Mouse (Mus musculus) heart, adult 8-10 months (tissue): ENCODE measurements at regions not wholly inside any gene's neighbourhood (a gene's known extent, or its start where the extent isn't known, plus 50 kb on each side); places are given as distances from the start of the nearest gene placed in this dataset.

Source experiments
- DNase-seq: peaks from one replicate; pipeline ENCODE4 v3.0.0; 2022; ENCODE audit warnings: low spot score

GRCm38 (mm10) chr9:73319704-73320307, 206.6 kb downstream of the Rsl24d1 start:
- no peak for DNase-seq

- no peak for DNase-seq
These were observed 217.8 kb downstream of the Rsl24d1 start for GRCm38 (mm10) chr9:73331066-73331465.

DNA sequence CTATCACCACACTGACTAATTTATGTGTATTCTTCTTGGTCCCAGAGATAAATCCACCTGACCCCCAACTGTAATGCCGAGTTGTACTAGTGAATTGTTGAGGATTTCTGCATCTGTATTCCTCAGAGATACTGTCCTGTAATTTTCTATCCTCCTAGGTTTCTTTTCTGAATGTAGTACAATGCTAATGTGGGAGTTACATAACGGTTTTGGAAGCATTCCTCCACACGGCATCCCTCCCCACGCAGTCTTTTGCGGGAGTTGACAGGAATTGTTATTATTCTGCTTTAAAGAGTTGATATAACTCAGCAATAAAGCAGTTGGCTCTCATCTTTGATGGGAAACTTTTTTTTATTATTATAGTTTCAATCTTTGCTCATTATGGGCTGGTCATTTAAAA, 222.8 kb downstream of the Rsl24d1 start:
- no peak for DNase-seq

- peak; percentile 7 for DNase-seq
These were observed 224.0 kb downstream of the Rsl24d1 start for GRCm38 (mm10) chr9:73337045-73337740.

- no peak for DNase-seq
These were observed 242.7 kb downstream of the Rsl24d1 start for GRCm38 (mm10) chr9:73355876-73356275.

DNA sequence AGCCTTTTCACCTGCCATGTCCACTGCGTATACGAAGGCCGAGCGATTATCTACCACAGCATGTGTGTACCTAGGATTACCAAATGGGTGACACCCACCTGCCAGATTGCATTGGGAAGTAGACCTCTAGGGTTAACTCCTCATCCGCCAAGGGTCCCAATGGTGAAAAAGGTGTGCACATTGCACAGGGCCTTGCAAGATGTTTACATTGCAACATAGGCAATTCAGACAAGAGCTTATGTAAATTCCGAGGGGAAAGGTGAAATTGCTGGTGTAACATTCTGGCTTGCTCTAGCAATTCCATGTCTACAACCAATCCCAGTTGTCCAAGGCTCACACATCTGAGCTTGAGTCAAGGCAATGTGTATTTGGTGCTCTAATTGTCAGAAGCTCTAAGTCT, 245.7 kb downstream of the Rsl24d1 start:
- DNase-seq, result no peak

DNA sequence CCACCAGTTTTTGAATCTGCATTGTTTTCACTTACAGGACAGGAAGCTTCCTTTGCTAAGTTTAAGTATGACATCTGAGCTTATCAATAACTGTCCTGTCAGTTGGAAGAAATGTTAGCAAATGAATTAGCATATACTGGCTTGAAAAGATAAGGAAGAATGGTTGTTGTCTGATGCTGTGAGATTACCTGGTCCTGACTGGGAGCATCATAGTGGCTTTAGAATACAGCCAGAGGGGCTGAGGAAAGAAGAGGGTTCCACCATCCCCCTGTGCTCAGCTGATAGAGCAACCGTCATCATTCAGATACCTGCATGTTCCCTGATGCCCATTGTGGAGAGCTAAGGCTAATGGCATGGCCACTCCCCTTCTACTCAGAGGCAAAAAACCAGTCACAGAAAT, 267.5 kb downstream of the Rsl24d1 start:
- no peak for DNase-seq

DNA sequence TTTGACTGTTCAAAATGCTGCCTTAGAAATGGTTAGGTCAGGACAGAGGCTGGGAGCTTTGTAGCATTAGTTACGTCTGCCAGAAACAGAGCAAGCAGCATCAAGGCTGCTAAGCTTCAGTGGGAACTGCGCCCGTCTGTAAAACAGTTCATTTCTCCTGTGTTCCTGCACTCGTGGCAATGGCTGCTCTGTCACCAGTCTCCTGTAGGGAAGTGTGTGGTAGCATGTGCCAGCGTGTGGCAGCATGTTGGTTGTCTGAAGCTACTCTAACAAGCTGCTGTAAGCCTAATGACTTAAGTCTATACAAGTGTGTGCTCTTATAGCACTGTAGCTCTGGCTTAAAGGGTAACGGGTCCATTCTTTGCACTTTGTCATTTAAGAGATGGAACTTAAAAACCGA, 278.8 kb downstream of the Rsl24d1 start:
- DNase-seq, result no peak

- DNase-seq, result no peak
These were observed 300.2 kb downstream of the Rsl24d1 start for GRCm38 (mm10) chr9:73413367-73413930.

DNA sequence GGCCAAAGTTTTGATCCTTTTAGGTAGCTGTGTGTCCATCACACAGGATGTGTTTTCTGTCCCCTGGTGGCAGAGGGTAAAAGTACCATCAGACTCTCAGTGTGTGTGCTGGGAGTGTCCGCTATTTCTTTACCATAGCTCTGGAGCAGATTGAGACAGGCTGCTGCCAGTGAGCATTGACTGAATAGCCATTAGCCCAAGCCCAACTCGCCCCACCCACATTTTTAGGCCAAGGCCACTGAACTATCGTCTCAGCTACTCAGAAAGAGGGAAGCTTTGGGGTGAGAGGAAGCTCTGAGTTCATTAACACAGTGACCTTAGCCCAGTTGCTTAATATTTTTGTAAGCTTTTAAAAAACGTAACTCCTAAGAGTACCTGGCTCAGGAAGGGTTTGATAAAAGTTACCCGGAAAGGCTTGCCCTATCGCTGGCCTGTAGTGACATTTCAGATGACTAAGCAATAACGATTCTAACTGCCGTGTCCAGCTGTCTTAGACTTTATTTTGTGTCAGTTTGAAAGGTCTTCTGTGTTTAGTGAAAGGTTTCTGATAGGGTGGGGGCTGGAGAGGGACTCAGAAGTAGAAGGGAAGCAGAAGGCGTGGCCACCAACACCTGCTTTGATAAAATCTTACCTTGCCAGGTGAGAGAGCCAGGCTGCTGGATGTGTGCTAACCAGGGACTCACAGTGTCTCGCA, 303.0 kb downstream of the Rsl24d1 start:
- DNase-seq, result no peak
